Mouse (Mus musculus): ENCODE results near the gene Fut7. TPM values are rescaled to one million over a fixed set of nuclear protein-coding genes. Genes with fewer than 3 reads are reported as not detected.

Gene Fut7
- total and polyA plus RNA-seq, 2 experiments from 2014 or later = not detected

- TF ChIP-seq EP300 (IDR thresholded peaks at IDR 0.05; ENCODE audit: low read depth) = no peak
- no peak for TF ChIP-seq CTCF (IDR thresholded peaks at IDR 0.05; ENCODE audit: low read depth)
- ATAC-seq (ENCODE audit: insufficient read depth, low read depth) (peak; percentile 37; the same call in 1 of the 2 replicates), DNase-seq (ENCODE audit: low spot score) (peak; percentile 25)
- Histone ChIP-seq H3K9me3 (replicated peaks; ENCODE audit: control insufficient read depth, low read length) (no peaks in the 10 kb centered on the region), H3K9ac (replicated peaks; ENCODE audit: low read depth, low read length) (no peak overlapping the region), H3K4me2 (ENCODE audit: low read depth, low read length) (no peak overlapping the region), H3K36me3 (replicated peaks; ENCODE audit: control insufficient read depth, insufficient read depth, low read length) (no peaks in the 10 kb centered on the region), H3K4me1 (ENCODE audit: control insufficient read depth, insufficient read depth) (peaks cover 5% of the 10 kb centered on the region; the same call in 1 of the 2 replicates), H3K27ac (ENCODE audit: low read depth) (no peak overlapping the region; the same call in 1 of the 2 replicates), H3K4me3 (ENCODE audit: low read depth, low read length) (no peak overlapping the region), H3K27me3 (ENCODE audit: control insufficient read depth, insufficient read depth, low read length) (peaks cover 62% of the 10 kb centered on the region)
- WGBS = 26% methylated on average over 3 of the region's 3 CpGs
These were observed 28.5 kb upstream of the Fut7 start for GRCm38 (mm10) chr2:25394281-25395221.

DNA sequence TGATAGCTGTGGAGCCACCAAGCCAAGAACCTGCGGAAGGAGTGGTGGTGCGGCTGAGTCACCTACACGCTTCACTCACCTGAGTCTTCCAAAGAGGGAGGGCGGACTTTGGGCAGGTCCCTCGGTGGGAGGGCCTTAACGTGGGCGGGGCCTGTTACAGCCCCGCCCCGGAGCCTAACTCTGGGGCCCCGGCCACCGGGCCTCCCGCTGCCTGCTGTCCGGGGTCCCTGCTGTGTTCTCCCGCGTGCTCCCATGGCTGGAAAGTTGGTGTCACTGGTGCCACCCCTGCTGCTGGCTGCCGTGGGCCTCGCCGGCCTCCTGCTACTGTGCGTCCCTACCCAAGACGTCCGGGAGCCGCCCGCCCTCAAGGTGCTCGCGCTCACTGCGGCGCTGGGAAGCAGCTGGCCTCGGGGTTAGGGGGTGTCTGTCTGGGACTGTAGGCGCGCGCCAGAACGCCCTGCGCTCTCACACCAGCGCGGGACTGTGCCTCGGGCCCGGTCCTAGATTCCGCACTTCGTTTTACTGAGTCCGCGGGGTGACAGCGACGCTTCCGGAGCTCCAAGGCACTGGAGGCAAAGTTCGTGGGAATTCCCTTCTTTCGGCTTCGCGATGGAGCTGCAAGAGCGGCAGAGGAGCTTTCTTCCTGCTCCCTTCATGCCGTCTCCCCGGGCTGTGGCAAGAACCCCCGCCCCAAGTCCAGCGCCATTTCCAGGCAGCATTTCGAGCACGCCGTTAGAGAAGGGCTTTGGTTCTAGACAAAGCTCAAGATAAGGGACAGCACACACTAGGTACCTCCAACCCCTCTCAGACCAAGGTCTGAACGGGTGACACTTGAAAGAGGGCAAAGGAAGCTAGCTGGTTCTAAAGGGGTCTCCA lies 27.1 kb upstream of the Fut7 start, which contains the start of gene Entpd2:
Gene Entpd2 (plus strand): TSS at position 154 of the 876 bp plus-strand sequence.
- Histone ChIP-seq H3K9ac (replicated peaks; ENCODE audit: low read depth, low read length) (no peak within 1 kb of the TSS), H3K4me2 (ENCODE audit: low read depth, low read length) (peak within 1 kb of the TSS; percentile 60), H3K36me3 (replicated peaks; ENCODE audit: control insufficient read depth, insufficient read depth, low read length) (no peaks in the 10 kb centered on the region), H3K27ac (ENCODE audit: low read depth) (no peak within 1 kb of the TSS; the same call in 1 of the 2 replicates), H3K4me1 (ENCODE audit: control insufficient read depth, insufficient read depth) (peaks cover 5% of the 10 kb centered on the region; the same call in 1 of the 2 replicates), H3K27me3 (ENCODE audit: control insufficient read depth, insufficient read depth, low read length) (peaks cover 76% of the 10 kb centered on the region), H3K9me3 (replicated peaks; ENCODE audit: control insufficient read depth, low read length) (no peaks in the 10 kb centered on the region), H3K4me3 (ENCODE audit: low read depth, low read length) (peak within 1 kb of the TSS; percentile 42)
- 0 out of 2 replicates have a peak, but pooled peaks have one; percentile 13 for ATAC-seq (ENCODE audit: insufficient read depth, low read depth)
- peak; percentile 13 for DNase-seq (ENCODE audit: low spot score)
- WGBS = 3% methylated on average over 52 of the region's 57 CpGs
- TF ChIP-seq CTCF (IDR thresholded peaks at IDR 0.05; ENCODE audit: low read depth) (no peak), EP300 (IDR thresholded peaks at IDR 0.05; ENCODE audit: low read depth) (no peak)

- Histone ChIP-seq H3K4me3 (ENCODE audit: low read depth, low read length) (peak overlapping the region; percentile 42), H3K27me3 (ENCODE audit: control insufficient read depth, insufficient read depth, low read length) (peaks cover 83% of the 10 kb centered on the region), H3K27ac (ENCODE audit: low read depth) (no peak overlapping the region), H3K36me3 (replicated peaks; ENCODE audit: control insufficient read depth, insufficient read depth, low read length) (no peaks in the 10 kb centered on the region), H3K9me3 (replicated peaks; ENCODE audit: control insufficient read depth, low read length) (no peaks in the 10 kb centered on the region), H3K4me2 (ENCODE audit: low read depth, low read length) (peak overlapping the region; percentile 60), H3K4me1 (ENCODE audit: control insufficient read depth, insufficient read depth) (peaks cover 5% of the 10 kb centered on the region; the same call in 1 of the 2 replicates), H3K9ac (replicated peaks; ENCODE audit: low read depth, low read length) (no peak overlapping the region)
- no peak for ATAC-seq (ENCODE audit: insufficient read depth, low read depth)
- TF ChIP-seq CTCF (IDR thresholded peaks at IDR 0.05; ENCODE audit: low read depth) = no peak
- no peak for TF ChIP-seq EP300 (IDR thresholded peaks at IDR 0.05; ENCODE audit: low read depth)
- WGBS = 24% methylated on average over 3 of the region's 3 CpGs
- DNase-seq (ENCODE audit: low spot score) = no peak
These were observed 26.5 kb upstream of the Fut7 start for GRCm38 (mm10) chr2:25396597-25396983.

DNA sequence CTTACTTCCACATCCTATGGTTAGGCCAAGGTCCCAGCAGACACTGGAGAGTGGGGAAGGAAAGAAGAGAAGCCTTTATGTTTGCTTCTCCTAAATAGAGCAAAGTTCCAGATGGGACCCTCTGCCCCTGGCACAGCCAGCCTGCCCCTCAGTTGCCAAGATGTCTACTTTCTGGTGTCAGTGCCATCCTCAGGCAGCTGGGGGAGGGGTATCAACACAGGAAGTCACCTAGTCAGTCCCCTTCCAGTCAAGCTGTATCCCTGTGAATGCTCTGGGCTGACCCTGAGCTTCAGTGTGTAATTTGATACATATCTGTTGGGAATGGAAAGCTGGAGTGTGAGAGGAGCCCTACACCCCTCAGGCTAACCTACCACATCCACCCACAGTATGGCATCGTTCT lies 26.1 kb upstream of the Fut7 start:
- Histone ChIP-seq H3K4me1 (ENCODE audit: control insufficient read depth, insufficient read depth) (peaks cover 5% of the 10 kb centered on the region; the same call in 1 of the 2 replicates), H3K36me3 (replicated peaks; ENCODE audit: control insufficient read depth, insufficient read depth, low read length) (no peaks in the 10 kb centered on the region), H3K27ac (ENCODE audit: low read depth) (no peak overlapping the region), H3K4me2 (ENCODE audit: low read depth, low read length) (no peak overlapping the region), H3K9me3 (replicated peaks; ENCODE audit: control insufficient read depth, low read length) (no peaks in the 10 kb centered on the region), H3K4me3 (ENCODE audit: low read depth, low read length) (no peak overlapping the region), H3K9ac (replicated peaks; ENCODE audit: low read depth, low read length) (no peak overlapping the region), H3K27me3 (ENCODE audit: control insufficient read depth, insufficient read depth, low read length) (peaks cover 87% of the 10 kb centered on the region)
- TF ChIP-seq EP300 (IDR thresholded peaks at IDR 0.05; ENCODE audit: low read depth) (no peak), CTCF (IDR thresholded peaks at IDR 0.05; ENCODE audit: low read depth) (no peak)
- 57% methylated on average over 1 of the region's 1 CpGs for WGBS
- DNase-seq (ENCODE audit: low spot score) = no peak
- ATAC-seq (ENCODE audit: insufficient read depth, low read depth) = no peak

- WGBS = 89% methylated on average over 7 of the region's 7 CpGs
These were observed 25.0 kb upstream of the Fut7 start for GRCm38 (mm10) chr2:25398065-25398464.

More at GRCm38 (mm10) chr2:25398065-25398464, 25.0 kb upstream of the Fut7 start:
- Histone ChIP-seq H3K9me3 (replicated peaks; ENCODE audit: control insufficient read depth, low read length) (no peaks in the 10 kb centered on the region), H3K9ac (replicated peaks; ENCODE audit: low read depth, low read length) (no peak overlapping the region), H3K4me3 (ENCODE audit: low read depth, low read length) (no peak overlapping the region), H3K4me2 (ENCODE audit: low read depth, low read length) (no peak overlapping the region), H3K36me3 (replicated peaks; ENCODE audit: control insufficient read depth, insufficient read depth, low read length) (no peaks in the 10 kb centered on the region), H3K27ac (ENCODE audit: low read depth) (no peak overlapping the region), H3K4me1 (ENCODE audit: control insufficient read depth, insufficient read depth) (peaks cover 5% of the 10 kb centered on the region; the same call in 1 of the 2 replicates), H3K27me3 (ENCODE audit: control insufficient read depth, insufficient read depth, low read length) (peaks cover 94% of the 10 kb centered on the region)
- TF ChIP-seq EP300 (IDR thresholded peaks at IDR 0.05; ENCODE audit: low read depth) = no peak
- TF ChIP-seq CTCF (IDR thresholded peaks at IDR 0.05; ENCODE audit: low read depth) = no peak
- ATAC-seq (ENCODE audit: insufficient read depth, low read depth) = no peak
- DNase-seq (ENCODE audit: low spot score) = no peak
